Mouse (Mus musculus): ENCODE results near the gene Aamdc. TPM values are rescaled to one million over a fixed set of nuclear protein-coding genes. Genes with fewer than 3 reads are reported as not detected.

Aamdc gene
- polyA plus RNA-seq, 1 experiment from 2014 or later, result 61.4 TPM

DNA sequence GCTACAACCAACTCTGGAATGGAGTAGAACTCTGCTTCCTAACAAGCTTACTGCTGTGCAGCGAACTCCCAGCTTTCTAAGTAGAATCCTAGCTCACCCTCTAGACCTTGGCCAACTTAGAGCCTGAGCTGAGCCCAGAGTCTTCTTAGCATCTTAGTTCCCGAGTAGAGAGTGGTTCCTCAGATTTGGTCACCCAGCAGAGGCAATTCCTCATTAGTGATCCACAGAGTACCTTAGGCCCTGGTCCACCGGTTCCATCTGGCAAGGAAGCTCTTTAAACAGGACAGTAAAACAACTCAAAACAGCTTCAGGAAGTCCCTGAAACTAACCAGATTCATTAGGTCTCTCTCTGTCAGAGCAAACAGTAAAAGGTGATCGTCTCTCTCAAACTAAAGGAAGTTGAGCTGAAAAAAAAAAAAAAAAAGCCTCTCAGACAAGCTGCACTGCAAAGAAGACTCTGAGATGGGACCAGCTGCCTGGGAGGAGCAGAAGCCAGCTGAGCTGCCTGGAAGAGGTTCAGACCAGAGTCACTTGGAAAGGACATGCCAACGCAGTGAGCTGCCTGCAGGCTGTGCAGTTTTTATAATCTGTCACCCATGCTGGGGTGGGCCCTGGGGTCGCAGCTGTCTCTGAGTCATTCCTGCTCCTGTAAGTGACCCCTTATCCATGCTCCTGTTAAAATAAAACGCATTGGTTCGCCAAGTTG is 783 bp downstream of the Aamdc start:
- no peaks in the 10 kb centered on the region; the same call in 1 of the 2 replicates for H3K4me1 ChIP-seq (replicated peaks; ENCODE audit: insufficient read depth, low read length)
- ATAC-seq (replicated peaks; ENCODE audit: low FRiP score, low read depth) (no peak), DNase-seq (ENCODE audit: low spot score) (peak; percentile 40)
- H3K9ac ChIP-seq (ENCODE audit: low read depth, low read length), result peak overlapping the region; percentile 97
- H3K36me3 ChIP-seq (ENCODE audit: insufficient read depth, low read length), result 0 out of 2 replicates have a peak, but pooled peaks cover 3% of the 10 kb centered on the region
- H3K4me3 ChIP-seq (replicated peaks; ENCODE audit: low read depth, low read length), result peak overlapping the region; percentile 98
- TF ChIP-seq CTCF (IDR thresholded peaks at IDR 0.05; ENCODE audit: low read depth), result no peak
- H3K4me2 ChIP-seq (ENCODE audit: low read length), result peak overlapping the region; percentile 73
- WGBS, result 26% methylated on average over 8 of the region's 8 CpGs
- peak overlapping the region; percentile 99 for H3K27ac ChIP-seq
- H3K9me3 ChIP-seq (replicated peaks; ENCODE audit: low read length), result no peaks in the 10 kb centered on the region
- no peaks in the 10 kb centered on the region for H3K27me3 ChIP-seq (ENCODE audit: insufficient read depth, low read length)

DNA sequence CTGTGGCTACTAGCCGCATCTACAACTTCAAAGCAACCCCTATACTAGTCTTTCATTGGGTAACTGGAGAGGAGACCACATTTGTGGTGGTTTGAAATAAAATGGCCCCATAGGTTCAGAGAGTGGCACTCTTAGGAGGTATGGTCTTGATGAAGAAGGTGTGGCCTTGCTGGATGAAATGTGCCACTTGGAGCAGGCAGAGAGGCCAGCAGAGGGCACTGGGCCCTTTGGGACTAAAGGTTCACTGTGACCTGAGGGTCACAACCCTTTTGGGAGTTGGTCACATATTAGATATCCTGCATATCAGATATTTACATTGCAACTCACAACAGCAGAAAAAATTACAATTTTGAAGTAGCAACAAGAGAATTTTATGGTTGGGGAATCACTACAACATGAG is 8.9 kb downstream of the Aamdc start:
- TF ChIP-seq CTCF (IDR thresholded peaks at IDR 0.05; ENCODE audit: low read depth), result peak; percentile 50; the same call in 1 of the 2 replicates
- WGBS, result 70% methylated on average over 1 of the region's 1 CpGs
- ATAC-seq (replicated peaks; ENCODE audit: low FRiP score, low read depth), result no peak

DNA sequence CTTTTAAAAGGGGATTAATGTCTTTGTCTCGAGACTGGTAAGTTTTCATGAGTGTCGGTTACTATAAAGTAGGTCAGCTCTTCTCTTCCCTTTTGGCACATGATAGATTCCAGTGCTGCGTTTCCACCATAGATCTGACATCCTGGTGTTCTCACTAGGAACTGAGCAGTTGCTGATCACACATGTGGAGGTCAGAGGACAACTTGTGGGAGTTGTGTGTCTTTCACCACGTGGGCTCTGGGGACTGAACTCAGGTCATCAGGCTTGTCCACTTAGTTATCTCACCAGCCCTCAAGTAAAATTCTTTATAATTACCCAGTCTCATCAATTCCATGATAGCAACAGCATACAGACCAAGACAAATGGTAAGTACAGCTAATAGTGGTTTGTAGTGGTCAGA is 9.9 kb downstream of the Aamdc start:
- no peak for TF ChIP-seq CTCF (IDR thresholded peaks at IDR 0.05; ENCODE audit: low read depth)
- H3K4me3 ChIP-seq (replicated peaks; ENCODE audit: low read depth, low read length), result no peak overlapping the region
- H3K27me3 ChIP-seq (ENCODE audit: insufficient read depth, low read length), result no peaks in the 10 kb centered on the region
- H3K9me3 ChIP-seq (replicated peaks; ENCODE audit: low read length), result no peaks in the 10 kb centered on the region
- DNase-seq (ENCODE audit: low spot score), result no peak
- ATAC-seq (replicated peaks; ENCODE audit: low FRiP score, low read depth), result no peak
- no peak overlapping the region for H3K4me2 ChIP-seq (ENCODE audit: low read length)
- no peak overlapping the region for H3K27ac ChIP-seq
- 72% methylated on average over 4 of the region's 4 CpGs for WGBS
- no peaks in the 10 kb centered on the region for H3K4me1 ChIP-seq (replicated peaks; ENCODE audit: insufficient read depth, low read length)
- H3K9ac ChIP-seq (ENCODE audit: low read depth, low read length), result no peak overlapping the region
- H3K36me3 ChIP-seq (ENCODE audit: insufficient read depth, low read length), result 0 out of 2 replicates have a peak, but pooled peaks cover 3% of the 10 kb centered on the region

More for the DNA sequence above, 8.9 kb downstream of the Aamdc start:
- Histone ChIP-seq H3K4me1 (replicated peaks; ENCODE audit: insufficient read depth, low read length) (no peaks in the 10 kb centered on the region), H3K27ac (no peak overlapping the region), H3K27me3 (ENCODE audit: insufficient read depth, low read length) (no peaks in the 10 kb centered on the region), H3K9ac (ENCODE audit: low read depth, low read length) (no peak overlapping the region), H3K36me3 (ENCODE audit: insufficient read depth, low read length) (0 out of 2 replicates have a peak, but pooled peaks cover 3% of the 10 kb centered on the region), H3K9me3 (replicated peaks; ENCODE audit: low read length) (no peaks in the 10 kb centered on the region), H3K4me3 (replicated peaks; ENCODE audit: low read depth, low read length) (no peak overlapping the region), H3K4me2 (ENCODE audit: low read length) (no peak overlapping the region)
- no peak for DNase-seq (ENCODE audit: low spot score)

DNA sequence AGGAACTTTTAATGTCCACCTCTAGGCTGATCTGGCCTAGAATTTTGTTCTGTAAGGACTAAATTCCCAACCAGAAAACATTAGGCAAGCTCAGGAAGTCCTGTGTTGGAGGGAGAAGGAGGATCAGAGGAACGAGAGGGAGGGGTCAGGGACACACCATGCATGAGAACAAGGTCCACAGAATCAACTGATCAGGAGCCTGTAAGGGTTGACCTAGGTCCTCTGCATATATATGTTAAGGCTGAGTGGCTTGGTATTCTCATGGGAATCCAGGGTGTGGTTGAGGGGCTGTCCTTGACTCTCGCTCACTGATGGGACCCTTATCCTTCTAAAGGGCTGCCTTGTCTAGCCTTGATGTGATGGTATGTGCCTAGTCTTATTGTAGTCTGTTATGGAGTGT is 15.7 kb downstream of the Aamdc start:
- Histone ChIP-seq H3K9me3 (replicated peaks; ENCODE audit: low read length) (no peaks in the 10 kb centered on the region), H3K27ac (no peak overlapping the region), H3K27me3 (ENCODE audit: insufficient read depth, low read length) (no peaks in the 10 kb centered on the region), H3K4me3 (replicated peaks; ENCODE audit: low read depth, low read length) (no peak overlapping the region), H3K36me3 (ENCODE audit: insufficient read depth, low read length) (no peaks in the 10 kb centered on the region), H3K4me1 (replicated peaks; ENCODE audit: insufficient read depth, low read length) (no peaks in the 10 kb centered on the region), H3K4me2 (ENCODE audit: low read length) (no peak overlapping the region), H3K9ac (ENCODE audit: low read depth, low read length) (no peak overlapping the region)
- 72% methylated on average over 2 of the region's 2 CpGs for WGBS
- no peak for ATAC-seq (replicated peaks; ENCODE audit: low FRiP score, low read depth)
- TF ChIP-seq CTCF (IDR thresholded peaks at IDR 0.05; ENCODE audit: low read depth), result no peak
- no peak for DNase-seq (ENCODE audit: low spot score)

DNA sequence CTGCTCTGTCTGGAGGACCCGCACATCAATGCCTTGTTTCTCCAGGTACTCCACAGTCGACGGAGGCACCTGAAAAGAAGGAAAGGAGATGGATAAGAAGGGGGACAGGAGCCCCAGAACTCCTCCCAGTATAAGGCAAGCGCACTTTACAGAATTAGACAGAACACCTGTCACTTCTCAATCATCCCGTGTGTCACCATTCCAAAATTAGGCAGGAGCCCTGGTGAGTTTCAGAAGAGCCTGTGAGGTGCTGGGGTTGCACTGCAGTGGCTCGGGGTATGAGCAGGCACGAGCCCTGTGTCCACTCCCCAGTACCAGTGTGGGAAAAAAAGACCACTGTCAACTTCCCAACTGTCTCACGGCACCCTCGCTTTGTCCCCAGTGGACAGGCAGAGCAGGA is 28.6 kb downstream of the Aamdc start:
- Histone ChIP-seq H3K9ac (ENCODE audit: low read depth, low read length) (no peak overlapping the region), H3K4me3 (replicated peaks; ENCODE audit: low read depth, low read length) (no peak overlapping the region), H3K4me2 (ENCODE audit: low read length) (no peak overlapping the region), H3K9me3 (replicated peaks; ENCODE audit: low read length) (no peaks in the 10 kb centered on the region), H3K27me3 (ENCODE audit: insufficient read depth, low read length) (no peaks in the 10 kb centered on the region), H3K36me3 (ENCODE audit: insufficient read depth, low read length) (no peaks in the 10 kb centered on the region), H3K27ac (no peak overlapping the region), H3K4me1 (replicated peaks; ENCODE audit: insufficient read depth, low read length) (no peaks in the 10 kb centered on the region)
- ATAC-seq (replicated peaks; ENCODE audit: low FRiP score, low read depth), result no peak
- TF ChIP-seq CTCF (IDR thresholded peaks at IDR 0.05; ENCODE audit: low read depth), result no peak
- no peak for DNase-seq (ENCODE audit: low spot score)
- WGBS, result 86% methylated on average over 9 of the region's 9 CpGs

DNA sequence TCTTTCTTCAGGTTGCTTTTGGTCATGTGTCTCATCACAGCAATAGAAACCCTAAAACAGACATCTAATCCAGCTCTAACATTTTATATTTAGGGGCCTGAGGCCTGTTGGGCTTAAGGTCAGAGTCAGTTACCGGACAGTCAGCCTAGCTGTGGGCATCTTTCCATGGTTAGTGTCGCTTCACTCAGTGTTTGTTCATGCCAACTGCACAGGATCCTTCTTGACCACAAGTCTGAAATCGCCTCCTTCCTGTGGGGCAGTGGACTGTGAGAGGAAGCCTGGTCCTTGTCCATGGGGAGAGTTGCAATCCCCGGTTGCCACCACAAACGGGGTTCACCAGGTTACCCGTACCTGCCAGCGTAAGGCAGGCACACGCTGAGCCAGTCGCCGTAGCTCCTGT is 30.0 kb downstream of the Aamdc start:
- no peak overlapping the region for H3K4me3 ChIP-seq (replicated peaks; ENCODE audit: low read depth, low read length)
- H3K9ac ChIP-seq (ENCODE audit: low read depth, low read length), result no peak overlapping the region
- DNase-seq (ENCODE audit: low spot score), result no peak
- H3K4me1 ChIP-seq (replicated peaks; ENCODE audit: insufficient read depth, low read length), result no peaks in the 10 kb centered on the region
- WGBS, result 93% methylated on average over 10 of the region's 10 CpGs
- no peak for ATAC-seq (replicated peaks; ENCODE audit: low FRiP score, low read depth)
- H3K36me3 ChIP-seq (ENCODE audit: insufficient read depth, low read length), result no peaks in the 10 kb centered on the region
- no peak for TF ChIP-seq CTCF (IDR thresholded peaks at IDR 0.05; ENCODE audit: low read depth)
- H3K4me2 ChIP-seq (ENCODE audit: low read length), result no peak overlapping the region
- H3K27ac ChIP-seq, result no peak overlapping the region
- no peaks in the 10 kb centered on the region for H3K27me3 ChIP-seq (ENCODE audit: insufficient read depth, low read length)
- H3K9me3 ChIP-seq (replicated peaks; ENCODE audit: low read length), result no peaks in the 10 kb centered on the region

Data from kidney, postnatal 0 days (tissue).